Mouse (Mus musculus): ENCODE results near the gene Man1c1. TPM values are rescaled to one million over a fixed set of nuclear protein-coding genes. Genes with fewer than 3 reads are reported as not detected.
A peak's percentile ranks its signal among the peaks of the same experiment; 100 is the strongest.

Man1c1 gene
- total and polyA plus RNA-seq, 3 experiments = 0.04 to 0.44 (median 0.20) TPM

DNA sequence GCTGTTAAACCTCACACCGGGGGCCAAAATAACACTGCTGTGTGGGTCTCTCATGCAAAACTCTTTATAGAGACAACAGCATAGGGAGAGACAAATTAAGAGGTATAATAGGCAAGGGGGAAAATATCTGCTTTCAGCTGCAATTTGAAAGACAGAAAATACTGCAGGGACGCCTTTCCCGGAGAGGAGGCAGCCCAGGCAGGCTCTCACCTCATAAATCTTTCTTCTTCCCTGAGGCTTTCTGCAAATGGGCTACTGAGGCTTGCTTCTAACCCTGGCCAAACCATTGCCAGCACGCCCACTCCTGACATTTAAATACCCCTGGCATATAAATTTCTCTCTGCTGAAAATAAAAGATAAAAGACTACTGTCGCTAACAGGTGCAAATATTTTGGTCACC, 1.2 kb upstream of the Man1c1 start:
- in situ Hi-C loops (cut with MboI; ENCODE audit: low pct_ligation_motif_present, low pct_unique_long_range_greater_than_20kb, low sequenced_read_pairs) = no loop called here
- no peak overlapping the region for H3K4me2 ChIP-seq (ENCODE audit: insufficient read depth, low read depth, poor library complexity, severe bottlenecking)

DNA sequence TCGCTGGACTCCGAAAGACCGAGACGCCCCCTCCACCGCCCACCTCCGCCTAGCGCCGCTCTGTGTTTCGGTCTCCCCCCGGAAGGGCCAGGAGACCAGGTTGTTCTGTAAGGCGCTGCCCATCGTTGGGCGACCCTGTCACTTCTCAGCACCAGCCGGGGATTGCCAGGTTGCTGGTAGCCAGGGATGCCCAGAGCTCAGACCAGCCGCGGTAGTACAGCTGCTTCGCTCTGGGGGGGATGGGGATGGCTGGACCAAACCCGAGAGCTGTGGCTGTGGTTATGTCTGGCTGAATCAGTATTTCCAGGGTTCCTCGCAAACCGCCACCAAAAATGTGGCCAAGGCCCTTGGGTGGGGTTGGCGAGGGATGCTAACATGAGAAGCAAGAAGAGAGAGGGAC, 500 bp upstream of the Man1c1 start:
- Histone ChIP-seq H3K4me1 (ENCODE audit: control insufficient read depth in 1 of 2, insufficient read depth in 2 of 2) (peaks cover 0 to 11% of the 10 kb centered on the region in 2 experiments; a peak in 2 of 4 replicates), H3K9ac (ENCODE audit: insufficient read depth, low read depth) (no peak overlapping the region), H3K9me3 (replicated peaks; ENCODE audit: low read length) (peaks cover 15% of the 10 kb centered on the region), H3K36me3 (replicated peaks in 1 of 2; ENCODE audit: control insufficient read depth in 1 of 2, insufficient read depth in 1 of 2, low read length in 1 of 2) (no peaks in the 10 kb centered on the region), H3K4me3 (replicated peaks in 1 of 3; ENCODE audit: low read depth in 2 of 3, low read length in 2 of 3, poor library complexity in 1 of 3) (peak overlapping the region; percentile 6 to 44 (median 12)), H3K79me2 (replicated peaks; ENCODE audit: control insufficient read depth, extremely low read depth, insufficient read depth, poor library complexity, severe bottlenecking) (no peaks in the 10 kb centered on the region), H3K27ac (ENCODE audit: insufficient read depth, low read depth) (no peak overlapping the region), H3K4me2 (ENCODE audit: insufficient read depth, low read depth, poor library complexity, severe bottlenecking) (no peak overlapping the region), H3K27me3 (replicated peaks) (peaks cover 29% of the 10 kb centered on the region)
- DNase-seq (ENCODE audit: extremely low read depth) = peak; percentile 17
- dilution Hi-C loops (cut with MboI; ENCODE audit: extremely low pct_ligation_motif_present, extremely low pct_unique_long_range_greater_than_20kb, low sequenced_read_pairs) (no loop called here), in situ Hi-C loops (cut with MboI; ENCODE audit: low pct_ligation_motif_present, low pct_unique_long_range_greater_than_20kb, low sequenced_read_pairs) (no loop called here)
- no peak for TF ChIP-seq IRF4 (IDR thresholded peaks at IDR 0.05; ENCODE audit: low read depth, low read length)
- TF ChIP-seq CTCF (conservative IDR thresholded peaks at IDR 0.05 in 1 of 2, IDR thresholded peaks at IDR 0.05 in 1 of 2; ENCODE audit: low read depth in 2 of 2, low read length in 2 of 2) = no peak
- no peak for TF ChIP-seq JUN (IDR thresholded peaks at IDR 0.05; ENCODE audit: insufficient read depth, low read depth, low read length)
- no peak for TF ChIP-seq MAZ (IDR thresholded peaks at IDR 0.05; ENCODE audit: low read depth, low read length)
- TF ChIP-seq EP300 (IDR thresholded peaks at IDR 0.05; ENCODE audit: low read length) = no peak
- no peak for TF ChIP-seq USF1 (IDR thresholded peaks at IDR 0.05; ENCODE audit: low read depth, low read length)
- TF ChIP-seq POLR2A (IDR thresholded peaks at IDR 0.05; ENCODE audit: low read depth, low read length) = no peak
- TF ChIP-seq PAX5 (IDR thresholded peaks at IDR 0.05; ENCODE audit: low read length) = no peak
- TF ChIP-seq CHD2 (IDR thresholded peaks at IDR 0.05; ENCODE audit: low read length) = no peak
- TF ChIP-seq NRF1 (IDR thresholded peaks at IDR 0.05; ENCODE audit: low read depth, low read length) = no peak
- no peak for TF ChIP-seq POLR2AphosphoS2 (IDR thresholded peaks at IDR 0.05; ENCODE audit: low read depth, low read length)
- TF ChIP-seq MXI1 (IDR thresholded peaks at IDR 0.05; ENCODE audit: low read depth, low read length) = no peak
- no peak for TF ChIP-seq USF2 (conservative IDR thresholded peaks at IDR 0.05; ENCODE audit: low read depth, low read length)

More for the DNA sequence above, 1.2 kb upstream of the Man1c1 start:
- Histone ChIP-seq H3K9me3 (replicated peaks; ENCODE audit: low read length) (peaks cover 15% of the 10 kb centered on the region), H3K4me3 (replicated peaks in 1 of 3; ENCODE audit: low read depth in 2 of 3, low read length in 2 of 3, poor library complexity in 1 of 3) (no peak overlapping the region), H3K4me1 (ENCODE audit: control insufficient read depth in 1 of 2, insufficient read depth in 2 of 2) (peaks cover 0 to 11% of the 10 kb centered on the region in 2 experiments; a peak in 2 of 4 replicates), H3K27me3 (replicated peaks) (peaks cover 24% of the 10 kb centered on the region), H3K79me2 (replicated peaks; ENCODE audit: control insufficient read depth, extremely low read depth, insufficient read depth, poor library complexity, severe bottlenecking) (no peaks in the 10 kb centered on the region), H3K27ac (ENCODE audit: insufficient read depth, low read depth) (no peak overlapping the region), H3K9ac (ENCODE audit: insufficient read depth, low read depth) (no peak overlapping the region), H3K36me3 (replicated peaks in 1 of 2; ENCODE audit: control insufficient read depth in 1 of 2, insufficient read depth in 1 of 2, low read length in 1 of 2) (no peaks in the 10 kb centered on the region)
- no peak for DNase-seq (ENCODE audit: extremely low read depth)
- dilution Hi-C loops (cut with MboI; ENCODE audit: extremely low pct_ligation_motif_present, extremely low pct_unique_long_range_greater_than_20kb, low sequenced_read_pairs) = no loop called here
- no peak for TF ChIP-seq BHLHE40 (IDR thresholded peaks at IDR 0.05; ENCODE audit: low read depth, low read length)
- no peak for TF ChIP-seq HCFC1 (IDR thresholded peaks at IDR 0.05; ENCODE audit: low read depth, low read length)
- no peak for TF ChIP-seq NELFE (IDR thresholded peaks at IDR 0.05; ENCODE audit: low read depth, low read length)
- TF ChIP-seq USF2 (conservative IDR thresholded peaks at IDR 0.05; ENCODE audit: low read depth, low read length) = no peak
- TF ChIP-seq ZKSCAN1 (IDR thresholded peaks at IDR 0.05; ENCODE audit: borderline replicate concordance, low read depth, low read length) = no peak
- no peak for TF ChIP-seq CHD2 (IDR thresholded peaks at IDR 0.05; ENCODE audit: low read length)
- TF ChIP-seq EP300 (IDR thresholded peaks at IDR 0.05; ENCODE audit: low read length) = no peak
- no peak for TF ChIP-seq JUND (conservative IDR thresholded peaks at IDR 0.05; ENCODE audit: low read depth, low read length)
- TF ChIP-seq MAX (IDR thresholded peaks at IDR 0.05; ENCODE audit: low read length) = no peak
- no peak for TF ChIP-seq ZNF384 (IDR thresholded peaks at IDR 0.05; ENCODE audit: low read depth, low read length)
- no peak for TF ChIP-seq MAFK (IDR thresholded peaks at IDR 0.05; ENCODE audit: insufficient replicate concordance, low read length)
- TF ChIP-seq KAT2A (IDR thresholded peaks at IDR 0.05; ENCODE audit: insufficient replicate concordance, low read length) = no peak
- no peak for TF ChIP-seq ETS1 (conservative IDR thresholded peaks at IDR 0.05; ENCODE audit: low read depth, low read length)
